Mouse (Mus musculus) intestine, postnatal 0 days (tissue): Measurements from ENCODE around the gene Rad9b. TPM values are rescaled to one million over a fixed set of nuclear protein-coding genes. Genes with fewer than 3 reads are reported as not detected.
A peak's percentile ranks its signal among the peaks of the same experiment; 100 is the strongest.

Experiments
- ATAC-seq: fragments of 200-750 bp; cut with Nextera tagmentation; 2 replicates; pipeline ENCODE4 v1.8.0; 2017; ENCODE audit warnings: mild to moderate bottlenecking, moderate TSS enrichment, moderate library complexity
- H3K27ac ChIP-seq: fragments of 300-500 bp; sonication (generic); 2 replicates; pipeline ENCODE4 v1.5.1; 2014; ENCODE audit warnings: mild to moderate bottlenecking, low read depth, low read length, moderate library complexity
- H3K27me3 ChIP-seq: fragments of 300-500 bp; sonication (generic); replicated peaks from 2 replicates; pipeline ENCODE4 v1.6.1; 2014; ENCODE audit warnings: low read length, mixed read lengths; ENCODE audit not compliant: control insufficient read depth, insufficient read depth
- H3K36me3 ChIP-seq: fragments of 300-500 bp; sonication (generic); 2 replicates; pipeline ENCODE4 v1.6.1; 2014; ENCODE audit warnings: mild to moderate bottlenecking, moderate library complexity; ENCODE audit not compliant: control insufficient read depth, insufficient read depth
- H3K4me1 ChIP-seq: fragments of 300-500 bp; sonication (generic); replicated peaks from 2 replicates; pipeline ENCODE4 v1.6.1; 2014; ENCODE audit warnings: antibody characterized with exemption, low read length, mixed read lengths; ENCODE audit not compliant: control insufficient read depth, insufficient read depth
- H3K4me2 ChIP-seq: fragments of 300-500 bp; sonication (generic); replicated peaks from 2 replicates; pipeline ENCODE4 v1.6.1; 2014; ENCODE audit warnings: low read depth, mild to moderate bottlenecking, moderate library complexity
- H3K4me3 ChIP-seq: fragments of 300-500 bp; sonication (generic); 2 replicates; pipeline ENCODE4 v1.5.1; 2014; ENCODE audit warnings: low read depth, low read length
- H3K9ac ChIP-seq: fragments of 300-500 bp; sonication (generic); 2 replicates; pipeline ENCODE4 v1.6.1; 2014; ENCODE audit warnings: mild to moderate bottlenecking, low read depth, low read length
- H3K9me3 ChIP-seq: fragments of 300-500 bp; sonication (generic); 2 replicates; pipeline ENCODE4 v1.6.1; 2016; ENCODE audit warnings: mixed run types; ENCODE audit not compliant: control insufficient read depth
- CTCF ChIP-seq: sonication (generic); IDR thresholded peaks from 2 replicates; pipeline ENCODE4 v1.5.1; 2016; ENCODE audit warnings: low read depth, mild to moderate bottlenecking, control low read depth, antibody characterized with exemption, moderate library complexity
- WGBS: fragments of 180-500 bp; shearing (Covaris S2); extraction: QIAGEN DNeasy Blood & Tissue Kit; methylation state at CpG from one replicate; pipeline ENCODE4 v1.1.7; 2014; 5-methylcytosine and 5-hydroxymethylcytosine counted together
- polyA plus RNA-seq: library from polyadenylated mRNA; unstranded; fragments of >200 nt; fragmentation: Nextera tagmentation; extraction: Ambion mirVana; gene quantifications from 2 replicates; pipeline ENCODE4 v1.2.1, GENCODE M21; 2015

Rad9b gene
- polyA plus RNA-seq, 1 experiment from 2014 or later: 4.6 TPM

DNA sequence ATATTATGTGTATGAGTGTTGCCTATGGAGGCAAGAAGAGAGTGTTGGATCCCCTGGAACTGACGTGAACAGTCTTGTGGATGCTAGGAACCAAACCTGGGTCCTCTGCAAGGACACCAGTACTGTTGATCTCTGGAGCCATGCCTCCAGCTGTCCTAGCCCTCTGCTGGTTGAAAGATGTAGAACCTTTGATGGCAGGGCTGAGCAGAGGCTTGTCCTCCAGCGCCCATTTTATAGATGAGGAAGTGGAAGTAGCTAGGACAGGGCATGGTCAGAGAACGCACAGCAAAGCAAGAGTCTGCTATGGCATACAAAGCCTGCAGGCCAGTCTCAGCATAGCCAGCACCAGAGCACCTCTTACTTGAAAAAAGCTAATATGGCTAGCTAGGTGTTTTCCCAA, 35.9 kb downstream of the Rad9b start:
- Histone ChIP-seq H3K9ac (no peak overlapping the region), H3K27ac (no peak overlapping the region), H3K4me3 (no peak overlapping the region), H3K4me2 (no peak overlapping the region), H3K27me3 (no peaks in the 10 kb centered on the region), H3K9me3 (no peaks in the 10 kb centered on the region), H3K36me3 (peaks cover 63% of the 10 kb centered on the region), H3K4me1 (no peaks in the 10 kb centered on the region)
- ATAC-seq: no peak
- WGBS: 60% methylated on average over 3 of the region's 3 CpGs
- TF ChIP-seq CTCF: peak; percentile 74

DNA sequence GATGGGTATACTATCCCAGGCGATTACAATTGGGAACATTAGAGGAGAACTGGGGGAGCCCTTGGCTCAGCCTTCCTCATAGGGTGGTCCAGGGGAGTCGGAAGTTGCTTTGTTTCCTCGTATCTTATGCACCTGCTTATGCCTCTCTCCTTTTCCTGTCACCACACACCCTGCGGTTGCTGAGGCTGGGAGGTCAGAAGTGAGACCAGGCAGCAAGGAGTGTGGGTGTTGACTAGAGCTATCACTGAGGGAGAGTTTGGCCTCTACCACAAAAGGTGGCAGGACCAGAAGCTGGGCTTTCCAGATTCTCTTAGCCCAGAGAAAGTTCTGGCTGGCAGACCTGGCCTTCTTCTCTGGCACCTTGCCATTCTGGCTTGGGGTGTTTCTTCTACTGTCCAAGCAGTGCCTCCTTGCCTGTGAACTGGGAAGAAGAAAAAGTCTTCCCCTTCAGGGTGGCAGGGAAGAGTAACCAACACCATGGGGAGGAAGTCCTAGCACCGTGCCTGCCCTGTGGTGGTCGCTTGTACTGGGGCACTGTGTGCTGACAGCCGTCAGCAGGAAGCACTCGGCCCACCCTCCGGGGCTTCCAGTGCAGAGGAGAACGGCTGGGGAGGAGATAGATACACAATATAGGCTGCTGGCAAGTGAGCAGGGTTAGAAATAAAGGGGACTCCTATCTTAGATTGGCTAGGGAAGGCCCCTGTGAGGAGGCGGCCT, 36.5 kb downstream of the Rad9b start:
- H3K9ac ChIP-seq: no peak overlapping the region

DNA sequence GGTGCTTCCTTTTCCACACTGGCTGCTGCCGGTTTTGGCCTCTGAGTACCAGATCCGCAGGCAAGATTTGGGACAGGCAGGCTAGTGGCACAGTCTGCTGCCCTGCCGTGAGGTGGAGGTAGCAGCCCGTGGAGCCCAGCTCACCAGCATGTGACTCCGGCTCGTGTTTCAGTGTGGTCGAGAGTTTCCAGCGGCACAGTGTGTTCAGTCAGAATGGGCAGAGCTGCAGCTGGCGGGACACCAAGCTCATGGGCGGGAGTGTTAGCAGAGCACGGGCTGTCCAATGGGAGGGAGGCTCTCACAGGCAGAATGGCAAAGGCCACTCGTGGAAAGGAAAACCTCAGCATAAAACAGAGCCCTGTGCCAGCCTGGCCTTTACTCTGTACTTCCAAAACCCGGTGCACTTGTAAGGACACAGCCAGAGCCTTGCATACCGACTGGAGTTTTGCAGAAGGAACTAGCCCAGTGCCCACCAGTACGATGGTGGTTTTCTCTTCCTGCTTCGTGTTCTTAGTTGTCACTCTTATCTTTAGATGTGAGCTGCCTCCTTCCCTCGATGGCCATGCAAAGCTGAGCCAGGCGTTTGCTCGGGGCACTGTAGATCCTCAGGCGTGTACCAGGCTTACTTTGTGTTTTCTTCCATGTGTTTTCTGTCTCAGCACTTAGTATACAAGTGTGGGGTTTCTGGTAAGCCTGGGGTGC, 38.9 kb downstream of the Rad9b start:
- Histone ChIP-seq H3K4me2 (no peak overlapping the region), H3K9ac (no peak overlapping the region), H3K27me3 (no peaks in the 10 kb centered on the region), H3K4me1 (no peaks in the 10 kb centered on the region), H3K27ac (peak overlapping the region; percentile 57; the same call in 1 of the 2 replicates), H3K36me3 (peaks cover 73% of the 10 kb centered on the region), H3K4me3 (no peak overlapping the region), H3K9me3 (no peaks in the 10 kb centered on the region)
- ATAC-seq: peak; percentile 45
- 0 out of 2 replicates have a peak, but pooled peaks have one; percentile 24 for TF ChIP-seq CTCF
- 59% methylated on average over 20 of the region's 20 CpGs for WGBS

More for the DNA sequence above, 36.5 kb downstream of the Rad9b start:
- H3K9me3 ChIP-seq: no peaks in the 10 kb centered on the region
- H3K27me3 ChIP-seq: no peaks in the 10 kb centered on the region
- no peak for TF ChIP-seq CTCF
- H3K27ac ChIP-seq: no peak overlapping the region
- ATAC-seq: no peak
- H3K4me3 ChIP-seq: no peak overlapping the region
- WGBS: 73% methylated on average over 11 of the region's 11 CpGs
- H3K4me2 ChIP-seq: no peak overlapping the region
- peaks cover 69% of the 10 kb centered on the region for H3K36me3 ChIP-seq
- H3K4me1 ChIP-seq: no peaks in the 10 kb centered on the region

DNA sequence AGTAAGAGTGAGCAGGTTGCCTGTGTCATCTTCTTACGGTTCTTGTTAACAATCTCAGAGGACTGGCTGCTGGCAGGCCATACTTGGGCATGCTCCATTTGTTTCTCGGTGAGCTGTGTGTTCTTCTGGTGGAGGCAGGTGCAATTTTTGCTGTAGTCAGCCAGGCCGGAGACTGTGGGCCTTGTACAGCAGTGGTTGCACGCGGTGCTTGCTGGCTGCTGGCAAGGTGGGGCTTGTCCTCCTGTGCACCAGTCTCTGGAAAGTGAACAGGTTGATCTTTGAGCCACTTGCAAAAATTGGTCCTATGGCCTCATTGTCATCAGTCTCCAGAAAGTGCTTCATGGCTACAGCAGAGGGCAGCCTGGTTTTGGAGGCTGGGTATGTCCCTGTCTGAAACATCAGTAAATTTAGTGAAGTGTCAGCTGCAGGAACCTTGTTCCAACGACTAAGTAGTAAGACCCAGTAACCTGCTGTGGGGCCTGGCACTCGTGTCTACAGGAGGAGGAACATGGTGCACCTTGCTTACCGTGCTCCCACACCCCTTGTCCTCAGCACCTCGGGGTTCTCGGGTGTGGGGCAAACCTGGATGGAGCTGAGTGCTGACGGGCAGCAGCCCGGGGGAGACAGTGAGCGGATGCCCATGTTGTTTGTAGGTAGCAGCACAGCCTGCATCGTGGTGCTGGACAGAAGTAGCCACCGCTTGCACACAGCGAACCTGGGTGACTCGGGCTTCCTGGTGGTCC, 40.9 kb downstream of the Rad9b start:
- Histone ChIP-seq H3K9me3 (no peaks in the 10 kb centered on the region), H3K4me3 (no peak overlapping the region), H3K27ac (no peak overlapping the region), H3K27me3 (no peaks in the 10 kb centered on the region), H3K9ac (no peak overlapping the region), H3K36me3 (peaks cover 81% of the 10 kb centered on the region), H3K4me2 (no peak overlapping the region), H3K4me1 (no peaks in the 10 kb centered on the region)
- 91% methylated on average over 17 of the region's 17 CpGs for WGBS
- ATAC-seq: no peak
- no peak for TF ChIP-seq CTCF

DNA sequence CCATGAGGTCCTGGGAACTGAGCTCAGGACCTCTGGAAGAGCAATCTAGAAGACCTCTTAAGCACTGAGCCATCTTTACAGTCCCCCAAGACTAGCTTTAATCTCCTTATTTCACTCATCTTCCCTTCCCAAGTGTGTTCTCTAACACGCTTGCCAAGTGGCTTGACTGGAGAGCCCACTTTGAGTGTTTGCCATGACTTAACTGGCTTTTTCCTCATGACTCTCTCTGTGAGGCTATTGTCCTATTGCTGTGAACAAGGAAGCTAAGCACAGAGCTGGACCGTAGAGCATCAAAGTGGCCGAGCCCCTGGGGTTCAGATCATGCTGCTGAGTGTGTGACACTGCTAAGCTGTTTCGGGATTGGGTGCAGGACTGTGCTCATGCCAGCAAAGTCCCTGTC, 41.7 kb downstream of the Rad9b start:
- Histone ChIP-seq H3K27ac (no peak overlapping the region), H3K4me3 (no peak overlapping the region), H3K27me3 (no peaks in the 10 kb centered on the region), H3K9ac (no peak overlapping the region), H3K9me3 (no peaks in the 10 kb centered on the region), H3K4me1 (no peaks in the 10 kb centered on the region), H3K36me3 (peaks cover 81% of the 10 kb centered on the region), H3K4me2 (no peak overlapping the region)
- no peak for ATAC-seq
- WGBS: 90% methylated on average over 4 of the region's 4 CpGs
- no peak for TF ChIP-seq CTCF

DNA sequence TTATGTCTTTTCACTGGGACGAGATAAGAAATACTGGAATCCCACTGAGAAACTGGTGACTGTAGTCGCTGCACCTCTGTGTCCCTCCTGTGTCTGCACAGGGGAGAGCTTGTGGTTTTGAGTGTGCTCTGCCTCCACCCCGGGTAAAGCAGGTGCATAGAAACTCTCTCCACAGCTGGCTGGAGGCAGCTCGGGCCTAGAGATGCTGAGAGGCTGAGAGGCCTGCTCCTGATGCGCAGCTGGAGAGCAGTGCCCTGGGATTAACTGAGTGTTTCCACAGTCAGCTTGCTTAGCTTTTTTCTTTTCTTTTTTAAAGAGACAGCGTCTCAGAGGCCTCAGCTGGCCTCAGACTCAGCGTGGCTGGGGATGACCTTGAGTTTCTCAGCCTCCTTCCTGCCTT, 42.3 kb downstream of the Rad9b start:
- H3K36me3 ChIP-seq: peaks cover 74% of the 10 kb centered on the region
- WGBS: 78% methylated on average over 7 of the region's 7 CpGs
- H3K9me3 ChIP-seq: no peaks in the 10 kb centered on the region
- no peak overlapping the region for H3K4me2 ChIP-seq
- H3K9ac ChIP-seq: no peak overlapping the region
- no peaks in the 10 kb centered on the region for H3K4me1 ChIP-seq
- H3K4me3 ChIP-seq: no peak overlapping the region
- H3K27ac ChIP-seq: no peak overlapping the region
- H3K27me3 ChIP-seq: no peaks in the 10 kb centered on the region
- no peak for ATAC-seq
- no peak for TF ChIP-seq CTCF
